Mouse (Mus musculus): Measurements from ENCODE around the gene Csf3.
A peak's percentile ranks its signal among the peaks of the same experiment; 100 is the strongest.

DNA sequence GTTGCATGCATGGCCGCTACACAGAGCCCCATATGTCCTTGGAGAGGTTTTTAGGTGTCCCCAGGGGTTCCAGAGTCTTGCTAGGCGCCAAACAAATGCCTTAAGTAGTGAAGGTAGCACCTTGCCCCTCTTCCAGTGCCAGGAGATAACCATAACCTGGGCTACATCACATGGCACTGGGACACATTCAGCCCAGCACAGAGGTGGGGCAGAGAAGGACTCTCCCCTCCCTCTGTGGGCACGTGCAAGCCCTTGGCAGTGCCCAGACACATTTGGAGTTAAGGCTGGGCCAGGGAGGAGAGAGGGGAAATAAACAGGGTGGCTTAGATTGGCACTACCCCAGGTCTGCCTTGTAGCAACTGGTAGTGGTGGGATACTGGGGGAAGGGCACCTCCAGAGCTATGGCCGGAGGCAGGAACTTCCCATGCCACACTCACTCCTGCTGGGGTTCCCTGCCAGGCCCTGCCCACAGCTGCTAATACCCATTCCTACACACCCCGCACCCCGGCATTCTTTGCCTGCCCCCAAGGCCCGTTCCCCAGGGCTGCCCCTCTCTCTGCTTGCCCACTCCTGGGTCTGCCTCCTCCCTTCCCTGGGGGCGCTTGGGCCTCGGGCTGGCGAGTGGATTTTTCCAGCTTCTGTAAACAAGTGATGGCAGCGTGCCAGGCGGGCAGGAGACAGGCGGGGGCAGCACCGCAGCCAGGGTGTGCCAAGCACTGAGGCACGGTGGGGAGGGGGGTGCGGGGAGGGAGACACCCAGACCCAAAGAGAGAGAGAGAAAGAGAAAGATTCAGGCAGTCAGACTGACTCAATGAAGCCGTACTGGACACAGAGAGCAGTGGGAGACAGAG, 49.5 kb downstream of the Csf3 start:
- TF ChIP-seq CTCF (IDR thresholded peaks at IDR 0.05) (peak; percentile 41), EP300 (IDR thresholded peaks at IDR 0.05) (peak; percentile 31)

Measured in lung, postnatal 0 days (tissue).